17 mouse cellular contexts compared by ENCODE assay signal in genomic region chr16:6919681-6920080, GRCm38 (mm10).
"Had no signal": no experiment of that assay in that cellular context is flagged by ENCODE, and none has a peak within 500 bp of the region (broad histone marks: within the 10 kb centered on the region; RNA-seq: fewer than 3 reads in every experiment).

No protein-coding gene starts in this region.

- H3K4me1 ChIP-seq: kidney, embryonic 15.5 days; lung, embryonic 15.5 days; midbrain, embryonic 12.5 days had no signal

- H3K9me3 ChIP-seq: kidney, embryonic 15.5 days; limb, embryonic 12.5 days; limb, embryonic 15.5 days; lung, embryonic 15.5 days; midbrain, embryonic 12.5 days had no signal

- DNase-seq: kidney, adult 11 months; kidney, adult 8-10 months; kidney, postnatal 10 days; kidney, postnatal 4 days; left cerebral cortex, postnatal 4 days; liver, postnatal 0 days; lung, postnatal 10 days; lung, postnatal 4 days; thymus, adult 2 months; thymus, postnatal 14 days had no signal

- H3K4me3 ChIP-seq: kidney, embryonic 15.5 days; limb, embryonic 12.5 days; limb, embryonic 15.5 days; lung, embryonic 15.5 days; midbrain, embryonic 12.5 days had no signal

- H3K27me3 ChIP-seq: kidney, embryonic 15.5 days; limb, embryonic 12.5 days; limb, embryonic 15.5 days; lung, embryonic 15.5 days; midbrain, embryonic 12.5 days had no signal

- H3K27ac ChIP-seq: kidney, embryonic 15.5 days; limb, embryonic 12.5 days; limb, embryonic 15.5 days; liver, embryonic 14.5 days; lung, embryonic 15.5 days; midbrain, embryonic 12.5 days; stomach, postnatal 0 days had no signal

- H3K36me3 ChIP-seq: kidney, embryonic 15.5 days; limb, embryonic 12.5 days; limb, embryonic 15.5 days; lung, embryonic 15.5 days; midbrain, embryonic 12.5 days had no signal
